Mouse (Mus musculus) heart, adult 9 months (tissue): ENCODE results near the gene Ebpl.
"Not testable (repeated sequence)": the region's sequence is repeated elsewhere in the genome, so short reads cannot be mapped to it uniquely, and the experiment has no call there.

Experiments used
- DNase-seq, 2 experiments: peaks; one replicate each; pipeline ENCODE4 v3.0.0; 2022; ENCODE audit warnings: low spot score in 2 of 2

Gene Ebpl

GRCm38 (mm10) chr14:61327618-61328450 is 32.4 kb downstream of the Ebpl start:
- DNase-seq: peak; percentile 83 to 86

GRCm38 (mm10) chr14:61327007-61327406 is 33.2 kb downstream of the Ebpl start:
- not testable (repeated sequence) for DNase-seq

- DNase-seq: no peak
These were observed 37.5 kb downstream of the Ebpl start for GRCm38 (mm10) chr14:61322740-61323139.

- no peak for DNase-seq
These were observed 39.0 kb downstream of the Ebpl start for GRCm38 (mm10) chr14:61321200-61321599.

- DNase-seq: no peak
These were observed 39.5 kb downstream of the Ebpl start for GRCm38 (mm10) chr14:61320765-61321164.

- peak in 1 of 2 experiments; percentile 22 for DNase-seq
These were observed 43.4 kb downstream of the Ebpl start for GRCm38 (mm10) chr14:61316861-61317260.

- DNase-seq: no peak
These were observed 49.3 kb downstream of the Ebpl start for GRCm38 (mm10) chr14:61310963-61311362.

- DNase-seq: no peak
These were observed 50.0 kb downstream of the Ebpl start for GRCm38 (mm10) chr14:61310036-61310772.

GRCm38 (mm10) chr14:61309593-61309992 is 50.6 kb downstream of the Ebpl start, which contains the start of gene Arl11:
Arl11 (plus strand) TSS chr14:61309753.
- DNase-seq: peak; percentile 24 to 53

GRCm38 (mm10) chr14:61303969-61304609 is 56.1 kb downstream of the Ebpl start:
- no peak for DNase-seq

- no peak for DNase-seq
These were observed 57.8 kb downstream of the Ebpl start for GRCm38 (mm10) chr14:61302428-61302827.

GRCm38 (mm10) chr14:61301323-61301722 is 58.9 kb downstream of the Ebpl start:
- DNase-seq: no peak

- no peak for DNase-seq
These were observed 60.4 kb downstream of the Ebpl start for GRCm38 (mm10) chr14:61299810-61300209.

- peak in 1 of 2 experiments; percentile 43 for DNase-seq
These were observed 65.5 kb downstream of the Ebpl start for GRCm38 (mm10) chr14:61294738-61295079.

GRCm38 (mm10) chr14:61293884-61294737 is 66.1 kb downstream of the Ebpl start:
- DNase-seq: peak; percentile 30 to 73

- no peak for DNase-seq
These were observed 69.6 kb downstream of the Ebpl start for GRCm38 (mm10) chr14:61290664-61291063.

- no peak for DNase-seq
These were observed 71.5 kb downstream of the Ebpl start for GRCm38 (mm10) chr14:61288606-61289286.
